Mouse (Mus musculus) stomach, embryonic 14.5 days (tissue): ENCODE measurements around the gene Noxa1. TPM values are rescaled to one million over a fixed set of nuclear protein-coding genes. Genes with fewer than 3 reads are reported as not detected.

ENCODE experiments used
- ATAC-seq: fragments of 200-750 bp; cut with Nextera tagmentation; 2 replicates; pipeline ENCODE4 v1.8.0; 2017; ENCODE audit warnings: low read depth, moderate TSS enrichment; ENCODE audit not compliant: insufficient number of reproducible peaks, insufficient read depth, low FRiP score
- H3K27ac ChIP-seq: fragments of 300-500 bp; sonication (generic); 2 replicates; pipeline ENCODE4 v1.5.1; 2014; ENCODE audit warnings: mild to moderate bottlenecking, low read length, moderate library complexity, mixed read lengths
- H3K27me3 ChIP-seq: fragments of 300-500 bp; sonication (generic); 2 replicates; pipeline ENCODE4 v1.6.1; 2014; ENCODE audit warnings: low read length, control low read depth, mixed read lengths; ENCODE audit not compliant: control insufficient read depth, insufficient read depth
- H3K36me3 ChIP-seq: fragments of 300-500 bp; sonication (generic); 2 replicates; pipeline ENCODE4 v1.6.1; 2014; ENCODE audit warnings: mild to moderate bottlenecking, control low read depth, low read length, moderate library complexity, mixed read lengths; ENCODE audit not compliant: control insufficient read depth, insufficient read depth
- H3K4me1 ChIP-seq: fragments of 300-500 bp; sonication (generic); 2 replicates; pipeline ENCODE4 v1.6.1; 2014; ENCODE audit warnings: low read length, control low read depth, mixed read lengths; ENCODE audit not compliant: control insufficient read depth, insufficient read depth
- H3K4me2 ChIP-seq: fragments of 300-500 bp; sonication (generic); replicated peaks from 2 replicates; pipeline ENCODE4 v1.6.1; 2014; ENCODE audit warnings: low read depth, low read length, control low read depth
- H3K4me3 ChIP-seq: fragments of 300-500 bp; sonication (generic); 2 replicates; pipeline ENCODE4 v1.5.1; 2014; ENCODE audit warnings: low read depth, low read length, control low read depth
- H3K9ac ChIP-seq: fragments of 300-500 bp; sonication (generic); replicated peaks from 2 replicates; pipeline ENCODE4 v1.6.1; 2014; ENCODE audit warnings: low read depth, mild to moderate bottlenecking, control low read depth, low read length, moderate library complexity, mixed read lengths
- H3K9me3 ChIP-seq: fragments of 300-500 bp; sonication (generic); 2 replicates; pipeline ENCODE4 v1.6.1; 2016; ENCODE audit warnings: low read depth, low read length, control low read depth; ENCODE audit not compliant: control insufficient read depth
- WGBS: fragments of 180-500 bp; shearing (Covaris S2); extraction: QIAGEN DNeasy Blood & Tissue Kit; methylation state at CpG from one replicate; pipeline ENCODE4 v1.1.7; 2014; 5-methylcytosine and 5-hydroxymethylcytosine counted together
- polyA plus RNA-seq: library from polyadenylated mRNA; unstranded; fragments of >200 nt; fragmentation: Nextera tagmentation; extraction: Ambion mirVana; gene quantifications from 2 replicates; pipeline ENCODE4 v1.2.1, GENCODE M21; 2014

Gene Noxa1
- polyA plus RNA-seq: 2.3 and 5.0 TPM in 2 replicates

GRCm38 (mm10) chr2:25095109-25095850 is at the start of gene Noxa1:
TSS of gene Noxa1 (minus strand) at chr2:25095149.
- H3K9me3 ChIP-seq: no peaks in the 10 kb centered on the region
- peak within 1 kb of the TSS; percentile 22 for H3K4me3 ChIP-seq
- no peaks in the 10 kb centered on the region for H3K27me3 ChIP-seq
- peak within 1 kb of the TSS; percentile 48 for H3K4me2 ChIP-seq
- 29% methylated on average over 28 of the region's 28 CpGs for WGBS
- H3K27ac ChIP-seq: no peak within 1 kb of the TSS
- H3K4me1 ChIP-seq: no peaks in the 10 kb centered on the region
- no peaks in the 10 kb centered on the region for H3K36me3 ChIP-seq
- ATAC-seq: peak; percentile 90
- 0 out of 2 replicates have a peak within 1 kb of the TSS, but pooled peaks have one; percentile 2 for H3K9ac ChIP-seq

DNA sequence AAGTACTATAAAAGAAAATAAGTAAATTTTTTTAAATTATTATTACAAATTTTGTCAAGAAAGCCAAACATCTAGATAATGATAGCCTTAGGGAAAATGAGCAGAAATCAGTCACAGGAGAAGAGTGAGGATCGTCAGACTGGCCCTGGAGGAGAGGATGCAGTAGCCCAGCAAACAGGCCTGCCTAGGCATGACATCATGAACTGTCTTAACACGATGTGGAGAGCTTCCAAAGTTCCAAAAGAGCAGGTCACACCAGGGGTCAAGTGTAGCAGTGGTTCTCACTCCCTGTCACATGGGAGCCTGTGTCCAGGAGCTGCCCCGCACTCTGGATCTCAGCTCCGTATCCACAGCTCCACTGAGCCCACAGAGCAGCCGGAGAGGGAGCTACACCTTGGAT is 47.0 kb upstream of the Noxa1 start:
- WGBS: 81% methylated on average over 5 of the region's 5 CpGs
- no peak overlapping the region for H3K9ac ChIP-seq
- H3K4me1 ChIP-seq: no peaks in the 10 kb centered on the region
- ATAC-seq: no peak
- H3K4me3 ChIP-seq: no peak overlapping the region
- no peaks in the 10 kb centered on the region for H3K27me3 ChIP-seq
- no peaks in the 10 kb centered on the region for H3K9me3 ChIP-seq
- no peak overlapping the region for H3K27ac ChIP-seq
- no peak overlapping the region for H3K4me2 ChIP-seq
- H3K36me3 ChIP-seq: no peaks in the 10 kb centered on the region

DNA sequence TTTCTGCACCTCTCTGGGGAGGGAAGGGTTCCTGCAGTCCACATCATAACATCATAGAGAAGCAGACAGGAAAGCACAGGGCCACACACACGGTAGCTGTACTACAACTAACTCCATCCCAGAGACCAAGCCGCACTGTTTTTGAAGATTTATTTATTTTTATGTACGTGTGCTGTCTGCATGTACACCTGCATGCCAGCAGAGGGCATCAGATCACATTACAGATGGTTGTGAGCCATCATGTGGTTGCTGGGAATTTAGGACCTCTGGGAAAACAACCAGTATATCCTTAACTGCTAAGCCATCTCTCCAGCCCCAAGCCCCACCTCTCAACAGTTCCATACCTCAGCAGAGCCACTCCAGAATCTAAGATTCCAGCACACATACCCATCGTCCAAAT is 46.2 kb upstream of the Noxa1 start:
- no peak overlapping the region for H3K9ac ChIP-seq
- no peaks in the 10 kb centered on the region for H3K36me3 ChIP-seq
- H3K27me3 ChIP-seq: no peaks in the 10 kb centered on the region
- no peaks in the 10 kb centered on the region for H3K4me1 ChIP-seq
- no peak overlapping the region for H3K4me3 ChIP-seq
- H3K4me2 ChIP-seq: no peak overlapping the region
- no peak overlapping the region for H3K27ac ChIP-seq
- 71% methylated on average over 4 of the region's 4 CpGs for WGBS
- no peak for ATAC-seq
- no peaks in the 10 kb centered on the region for H3K9me3 ChIP-seq

DNA sequence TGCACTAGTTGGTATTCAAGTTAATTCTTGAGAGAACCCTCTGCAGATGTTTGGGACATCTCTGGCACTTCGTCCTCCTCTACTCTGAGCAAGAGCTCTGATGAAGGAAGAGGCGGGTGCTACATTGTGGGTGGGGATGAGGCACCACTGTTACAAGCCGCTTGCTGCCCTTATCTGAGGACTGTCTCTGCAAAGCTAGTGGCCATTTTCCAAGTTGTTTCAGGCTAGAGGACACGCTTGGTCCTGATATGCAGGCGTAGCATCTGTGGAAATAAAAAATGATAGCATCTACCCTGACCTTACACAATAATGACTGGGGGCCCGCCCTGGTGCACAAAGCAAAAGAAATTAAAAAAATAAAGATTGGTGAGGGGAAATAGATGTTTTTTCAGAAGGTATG is 42.9 kb upstream of the Noxa1 start:
- H3K27ac ChIP-seq: no peak overlapping the region
- no peaks in the 10 kb centered on the region for H3K36me3 ChIP-seq
- no peak for ATAC-seq
- no peak overlapping the region for H3K9ac ChIP-seq
- no peak overlapping the region for H3K4me3 ChIP-seq
- H3K27me3 ChIP-seq: no peaks in the 10 kb centered on the region
- WGBS: 66% methylated on average over 6 of the region's 6 CpGs
- no peaks in the 10 kb centered on the region for H3K9me3 ChIP-seq
- H3K4me1 ChIP-seq: no peaks in the 10 kb centered on the region
- H3K4me2 ChIP-seq: no peak overlapping the region

GRCm38 (mm10) chr2:25131601-25132000 is 36.7 kb upstream of the Noxa1 start:
- Histone ChIP-seq H3K4me1 (peaks cover 5% of the 10 kb centered on the region), H3K36me3 (no peaks in the 10 kb centered on the region), H3K9ac (no peak overlapping the region), H3K27ac (no peak overlapping the region), H3K27me3 (no peaks in the 10 kb centered on the region), H3K4me2 (no peak overlapping the region), H3K9me3 (no peaks in the 10 kb centered on the region), H3K4me3 (no peak overlapping the region)
- 82% methylated on average over 9 of the region's 9 CpGs for WGBS
- ATAC-seq: no peak

GRCm38 (mm10) chr2:25128072-25128471 is 33.1 kb upstream of the Noxa1 start:
- no peak overlapping the region for H3K27ac ChIP-seq
- H3K4me1 ChIP-seq: peaks cover 14% of the 10 kb centered on the region
- no peaks in the 10 kb centered on the region for H3K36me3 ChIP-seq
- no peak overlapping the region for H3K4me3 ChIP-seq
- no peak overlapping the region for H3K4me2 ChIP-seq
- no peaks in the 10 kb centered on the region for H3K27me3 ChIP-seq
- no peaks in the 10 kb centered on the region for H3K9me3 ChIP-seq
- H3K9ac ChIP-seq: no peak overlapping the region
- 70% methylated on average over 11 of the region's 11 CpGs for WGBS
- no peak for ATAC-seq

GRCm38 (mm10) chr2:25127206-25127605 is 32.3 kb upstream of the Noxa1 start:
- peak; percentile 60; the same call in 1 of the 2 replicates for ATAC-seq
- Histone ChIP-seq H3K27ac (peak overlapping the region; percentile 68; the same call in 1 of the 2 replicates), H3K4me2 (no peak overlapping the region), H3K9ac (no peak overlapping the region), H3K27me3 (no peaks in the 10 kb centered on the region), H3K4me1 (peaks cover 14% of the 10 kb centered on the region), H3K9me3 (no peaks in the 10 kb centered on the region), H3K4me3 (no peak overlapping the region), H3K36me3 (no peaks in the 10 kb centered on the region)
- WGBS: 50% methylated on average over 5 of the region's 5 CpGs

GRCm38 (mm10) chr2:25126011-25127010 is 31.4 kb upstream of the Noxa1 start:
- WGBS: 43% methylated on average over 19 of the region's 19 CpGs
- Histone ChIP-seq H3K36me3 (no peaks in the 10 kb centered on the region), H3K4me1 (peaks cover 14% of the 10 kb centered on the region), H3K4me3 (no peak overlapping the region), H3K27me3 (no peaks in the 10 kb centered on the region), H3K4me2 (no peak overlapping the region), H3K27ac (peak overlapping the region; percentile 68), H3K9me3 (no peaks in the 10 kb centered on the region), H3K9ac (no peak overlapping the region)
- ATAC-seq: peak; percentile 76
